Mouse (Mus musculus) MEL (cell line): ENCODE measurements around the gene Kcne3.

Source experiments
- CTCF ChIP-seq, 3 experiments: IDR thresholded peaks in 2 of 3; conservative IDR thresholded peaks in 1 of 3; 2 replicates each; pipeline ENCODE4 v1.5.1; 2011 to 2012; ENCODE audit warnings: low read length in 3 of 3, low read depth in 2 of 3, mild to moderate bottlenecking in 2 of 3, improper control_type of control experiment in 1 of 3, inconsistent platforms in 1 of 3, mixed read lengths in 1 of 3, moderate library complexity in 1 of 3; ENCODE audit not compliant: control insufficient read depth in 1 of 3, insufficient read depth in 1 of 3, poor library complexity in 1 of 3, severe bottlenecking in 1 of 3
- EP300 ChIP-seq, 2 experiments: IDR thresholded peaks; 2 replicates each; pipeline ENCODE4 v1.6.1; 2011; ENCODE audit warnings: improper control_type of control experiment in 2 of 2, low read length in 2 of 2, low read depth in 1 of 2, mild to moderate bottlenecking in 1 of 2
- GATA1 ChIP-seq: IDR thresholded peaks from 2 replicates; pipeline ENCODE4 v1.6.1; 2011; ENCODE audit warnings: low read depth, low read length, improper control_type of control experiment
- HCFC1 ChIP-seq: IDR thresholded peaks from 2 replicates; pipeline ENCODE4 v1.6.1; 2012; ENCODE audit warnings: low read depth, mild to moderate bottlenecking, inconsistent platforms, low read length, improper control_type of control experiment, moderate library complexity
- JUND ChIP-seq: IDR thresholded peaks from 2 replicates; pipeline ENCODE4 v1.6.1; 2011; ENCODE audit warnings: low read depth, mild to moderate bottlenecking, improper control_type of control experiment, low read length
- MAFK ChIP-seq: IDR thresholded peaks from 2 replicates; pipeline ENCODE4 v1.6.1; 2011; ENCODE audit warnings: low read depth, mild to moderate bottlenecking, low read length, improper control_type of control experiment, borderline replicate concordance
- POLR2A ChIP-seq, 2 experiments: IDR thresholded peaks; 2 replicates each; pipeline ENCODE4 v1.6.1; 2011 to 2012; ENCODE audit warnings: low read length in 2 of 2, mild to moderate bottlenecking in 2 of 2, control low read depth in 1 of 2, improper control_type of control experiment in 1 of 2, low read depth in 1 of 2, moderate library complexity in 1 of 2; ENCODE audit not compliant: control insufficient read depth in 1 of 2, insufficient read depth in 1 of 2, poor library complexity in 1 of 2
- TBP ChIP-seq: IDR thresholded peaks from 2 replicates; pipeline ENCODE4 v1.8.0; 2011; ENCODE audit warnings: low read depth, low read length, improper control_type of control experiment
- UBTF ChIP-seq: IDR thresholded peaks from 2 replicates; pipeline ENCODE4 v1.6.1; 2012; ENCODE audit warnings: low read depth, mild to moderate bottlenecking, inconsistent platforms, low read length, improper control_type of control experiment, moderate library complexity, borderline replicate concordance; ENCODE audit not compliant: insufficient read depth

DNA sequence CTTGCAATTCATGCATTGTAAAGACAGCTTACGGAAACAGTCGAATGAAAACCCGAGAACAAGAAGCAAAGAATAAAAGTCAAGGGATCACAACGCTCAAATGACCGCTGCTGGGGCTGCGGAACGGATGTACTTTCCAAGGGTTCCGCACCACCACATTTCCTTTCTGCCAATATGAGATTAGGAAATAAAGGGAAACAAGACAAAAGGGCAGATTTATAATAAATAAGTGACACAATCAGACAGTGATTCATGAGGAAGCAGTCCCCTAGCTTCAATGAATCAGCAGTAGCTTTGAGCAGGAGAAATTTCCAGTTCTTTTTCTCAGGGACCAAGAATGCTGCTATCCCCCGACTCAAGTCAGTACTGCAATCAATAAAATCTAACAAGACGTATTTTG lies 39.7 kb downstream of the Kcne3 start:
- TF ChIP-seq MAFK (no peak), CTCF (IDR thresholded peaks at IDR 0.05 in 2 of 3, conservative IDR thresholded peaks at IDR 0.05 in 1 of 3; ENCODE audit: control insufficient read depth in 1 of 3, insufficient read depth in 1 of 3, low read depth in 2 of 3, low read length in 3 of 3, poor library complexity in 1 of 3, severe bottlenecking in 1 of 3) (no peak), UBTF (no peak), POLR2A (IDR thresholded peaks at IDR 0.05; ENCODE audit: control insufficient read depth in 1 of 2, insufficient read depth in 1 of 2, low read depth in 1 of 2, low read length in 2 of 2, poor library complexity in 1 of 2) (no peak), JUND (no peak), GATA1 (no peak), TBP (no peak), EP300 (IDR thresholded peaks at IDR 0.05; ENCODE audit: low read depth in 1 of 2, low read length in 2 of 2) (no peak), HCFC1 (no peak)
